Mouse (Mus musculus) midbrain, embryonic 13.5 days (tissue): ENCODE data around the gene Anapc13. TPM values are rescaled to one million over a fixed set of nuclear protein-coding genes. Genes with fewer than 3 reads are reported as not detected.

Source experiments
- ATAC-seq: fragments of 200-750 bp; cut with Nextera tagmentation; 2 replicates; pipeline ENCODE4 v1.8.0; 2017; ENCODE audit warnings: mild to moderate bottlenecking, moderate TSS enrichment, moderate library complexity
- H3K27ac ChIP-seq: fragments of 300-500 bp; sonication (generic); 2 replicates; pipeline ENCODE4 v1.5.1; 2015; ENCODE audit warnings: inconsistent platforms, mild to moderate bottlenecking, moderate library complexity
- H3K27me3 ChIP-seq: fragments of 300-500 bp; sonication (generic); 2 replicates; pipeline ENCODE4 v1.6.1; 2015; ENCODE audit warnings: mild to moderate bottlenecking, inconsistent platforms
- H3K36me3 ChIP-seq: fragments of 300-500 bp; sonication (generic); 2 replicates; pipeline ENCODE4 v1.6.1; 2015; ENCODE audit warnings: mild to moderate bottlenecking, inconsistent platforms
- H3K4me1 ChIP-seq: fragments of 300-500 bp; sonication (generic); replicated peaks from 2 replicates; pipeline ENCODE4 v1.6.1; 2015; ENCODE audit warnings: inconsistent platforms
- H3K4me2 ChIP-seq: fragments of 300-500 bp; sonication (generic); replicated peaks from 2 replicates; pipeline ENCODE4 v1.6.1; 2015; ENCODE audit warnings: moderate library complexity, mild to moderate bottlenecking, inconsistent platforms
- H3K4me3 ChIP-seq: fragments of 300-500 bp; sonication (generic); replicated peaks from 2 replicates; pipeline ENCODE4 v1.5.1; 2015; ENCODE audit warnings: mild to moderate bottlenecking, inconsistent platforms
- H3K9ac ChIP-seq: fragments of 300-500 bp; sonication (generic); replicated peaks from 2 replicates; pipeline ENCODE4 v1.6.1; 2015; ENCODE audit warnings: mild to moderate bottlenecking, inconsistent platforms
- H3K9me3 ChIP-seq: fragments of 300-500 bp; sonication (generic); 2 replicates; pipeline ENCODE4 v1.6.1; 2016; ENCODE audit warnings: mild to moderate bottlenecking, inconsistent platforms
- WGBS: fragments of 180-500 bp; shearing (Covaris S2); methylation state at CpG from one replicate; pipeline ENCODE4 v1.1.7; 2015; 5-methylcytosine and 5-hydroxymethylcytosine counted together
- polyA plus RNA-seq: library from polyadenylated mRNA; unstranded; fragments of >200 nt; fragmentation: Nextera tagmentation; extraction: Ambion mirVana; gene quantifications from 2 replicates; pipeline ENCODE4 v1.2.1, GENCODE M21; 2015

Anapc13 gene
- polyA plus RNA-seq, 1 experiment from 2014 or later: 203 TPM

DNA sequence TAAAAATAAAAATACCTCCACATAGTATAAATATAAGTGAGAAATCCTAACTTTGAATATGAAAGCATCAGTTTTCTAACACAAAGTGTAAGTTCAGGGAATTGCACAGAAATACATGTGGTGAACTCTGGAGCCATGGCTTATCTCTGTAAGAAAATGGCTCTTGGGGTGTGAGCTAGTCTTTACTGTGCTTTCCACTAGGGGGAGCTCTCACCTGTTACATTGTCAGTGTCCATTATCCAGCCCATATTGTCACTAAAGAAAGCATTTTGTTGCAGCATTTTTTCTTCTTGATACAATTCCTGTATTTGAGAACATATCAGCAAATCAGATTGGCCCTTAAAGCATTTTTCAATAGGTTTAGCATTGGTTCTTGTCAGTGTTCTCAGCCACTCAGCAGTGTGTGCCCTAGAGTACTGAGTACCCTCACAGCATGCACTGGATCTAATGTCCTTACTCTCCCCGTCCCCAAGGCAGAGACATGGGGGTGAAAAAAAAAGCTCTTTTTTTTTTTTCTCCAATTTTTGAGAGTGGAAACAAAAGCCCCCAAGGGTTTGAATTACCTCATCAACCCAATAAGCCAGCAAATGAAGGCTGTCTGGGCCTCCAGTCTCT lies 6.9 kb downstream of the Anapc13 start:
- no peak overlapping the region for H3K4me3 ChIP-seq
- peaks cover 6% of the 10 kb centered on the region; the same call in 1 of the 2 replicates for H3K4me1 ChIP-seq
- H3K9me3 ChIP-seq: no peaks in the 10 kb centered on the region
- peaks cover 32% of the 10 kb centered on the region for H3K36me3 ChIP-seq
- H3K4me2 ChIP-seq: no peak overlapping the region
- ATAC-seq: peak; percentile 68
- H3K27ac ChIP-seq: no peak overlapping the region
- no peaks in the 10 kb centered on the region for H3K27me3 ChIP-seq
- H3K9ac ChIP-seq: peak overlapping the region; percentile 49; the same call in 1 of the 2 replicates
- whole genome bisulfite sequencing: 58% methylated on average over 1 of the region's 1 CpGs

DNA sequence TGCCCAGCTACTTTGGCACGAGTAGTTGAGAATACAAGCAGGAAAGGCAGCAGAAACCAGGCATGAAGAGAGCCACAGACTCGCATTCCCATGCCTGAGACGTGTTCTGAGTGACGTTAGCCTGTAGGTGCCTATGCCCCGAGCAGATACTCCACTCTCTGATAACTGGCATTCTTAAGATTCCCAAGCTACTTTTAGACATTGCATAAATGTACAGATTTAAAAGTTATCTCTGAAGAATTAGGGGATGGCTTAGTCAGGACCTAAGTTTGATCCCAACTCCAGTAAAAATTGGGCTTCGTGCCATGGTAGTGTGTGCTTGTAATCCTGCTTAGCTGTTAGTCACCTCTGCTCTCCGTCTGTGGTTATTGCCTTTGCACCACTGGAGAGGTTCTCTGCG lies 8.4 kb downstream of the Anapc13 start:
- ATAC-seq: no peak
- no peak overlapping the region for H3K27ac ChIP-seq
- H3K9me3 ChIP-seq: no peaks in the 10 kb centered on the region
- no peak overlapping the region for H3K9ac ChIP-seq
- no peak overlapping the region for H3K4me2 ChIP-seq
- no peak overlapping the region for H3K4me3 ChIP-seq
- H3K36me3 ChIP-seq: peaks cover 32% of the 10 kb centered on the region
- no peaks in the 10 kb centered on the region for H3K27me3 ChIP-seq
- H3K4me1 ChIP-seq: peaks cover 11% of the 10 kb centered on the region; the same call in 1 of the 2 replicates
- WGBS: 88% methylated on average over 8 of the region's 8 CpGs

- peak; percentile 74 for ATAC-seq
- H3K4me1 ChIP-seq: peaks cover 11% of the 10 kb centered on the region; the same call in 1 of the 2 replicates
- H3K9me3 ChIP-seq: no peaks in the 10 kb centered on the region
- 4% methylated on average over 4 of the region's 4 CpGs for WGBS
- H3K9ac ChIP-seq: no peak overlapping the region
- peaks cover 19% of the 10 kb centered on the region for H3K36me3 ChIP-seq
- no peak overlapping the region for H3K4me2 ChIP-seq
- H3K27me3 ChIP-seq: no peaks in the 10 kb centered on the region
- no peak overlapping the region for H3K27ac ChIP-seq
- no peak overlapping the region for H3K4me3 ChIP-seq
These were observed 10.5 kb downstream of the Anapc13 start for GRCm38 (mm10) chr9:102636553-102636952.

- Histone ChIP-seq H3K4me2 (no peak overlapping the region), H3K27me3 (no peaks in the 10 kb centered on the region), H3K36me3 (peaks cover 13% of the 10 kb centered on the region), H3K9me3 (no peaks in the 10 kb centered on the region), H3K9ac (no peak overlapping the region), H3K4me1 (peaks cover 11% of the 10 kb centered on the region; the same call in 1 of the 2 replicates), H3K27ac (no peak overlapping the region), H3K4me3 (no peak overlapping the region)
- WGBS: 79% methylated on average over 4 of the region's 4 CpGs
- ATAC-seq: no peak; the same call in 1 of the 2 replicates
These were observed 11.0 kb downstream of the Anapc13 start for GRCm38 (mm10) chr9:102637115-102637514.

- no peak overlapping the region for H3K9ac ChIP-seq
- peaks cover 10% of the 10 kb centered on the region for H3K36me3 ChIP-seq
- no peak for ATAC-seq
- 75% methylated on average over 7 of the region's 7 CpGs for WGBS
- no peak overlapping the region for H3K4me2 ChIP-seq
- no peaks in the 10 kb centered on the region for H3K27me3 ChIP-seq
- no peak overlapping the region for H3K27ac ChIP-seq
- H3K4me1 ChIP-seq: peaks cover 21% of the 10 kb centered on the region
- no peaks in the 10 kb centered on the region for H3K9me3 ChIP-seq
- H3K4me3 ChIP-seq: no peak overlapping the region
These were observed 12.9 kb downstream of the Anapc13 start for GRCm38 (mm10) chr9:102638963-102639362.

- WGBS: 88% methylated on average over 8 of the region's 8 CpGs
- ATAC-seq: no peak
- Histone ChIP-seq H3K27ac (no peak overlapping the region), H3K4me1 (peaks cover 26% of the 10 kb centered on the region), H3K4me2 (no peak overlapping the region), H3K9me3 (no peaks in the 10 kb centered on the region), H3K27me3 (no peaks in the 10 kb centered on the region), H3K4me3 (no peak overlapping the region), H3K9ac (no peak overlapping the region), H3K36me3 (0 out of 2 replicates have a peak, but pooled peaks cover 4% of the 10 kb centered on the region)
These were observed 13.4 kb downstream of the Anapc13 start for GRCm38 (mm10) chr9:102639510-102639909.

DNA sequence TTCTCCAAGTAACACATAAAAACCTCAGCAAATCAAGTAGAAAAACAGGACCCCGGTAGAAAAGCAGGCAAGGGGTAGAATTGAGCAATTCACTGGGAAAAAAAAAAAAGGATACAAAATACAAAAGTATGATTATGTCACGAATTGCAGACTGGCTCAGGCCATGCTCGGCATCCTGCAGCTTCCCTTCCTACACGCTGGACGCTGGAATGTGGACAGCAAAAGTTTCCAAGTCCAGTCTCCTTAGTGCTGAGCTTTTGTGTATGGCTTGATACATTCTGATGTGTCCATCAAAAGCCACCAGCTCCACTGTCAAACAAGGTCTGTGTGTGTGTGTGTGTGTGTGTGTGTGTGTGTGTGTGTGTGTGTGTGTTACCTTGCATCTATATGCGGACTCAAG lies 15.4 kb downstream of the Anapc13 start:
- no peak overlapping the region for H3K9ac ChIP-seq
- no peaks in the 10 kb centered on the region for H3K9me3 ChIP-seq
- H3K27ac ChIP-seq: no peak overlapping the region
- H3K4me1 ChIP-seq: peaks cover 30% of the 10 kb centered on the region
- no peak overlapping the region for H3K4me2 ChIP-seq
- no peaks in the 10 kb centered on the region for H3K36me3 ChIP-seq
- 77% methylated on average over 6 of the region's 6 CpGs for WGBS
- ATAC-seq: no peak
- no peak overlapping the region for H3K4me3 ChIP-seq
- no peaks in the 10 kb centered on the region for H3K27me3 ChIP-seq

GRCm38 (mm10) chr9:102643071-102643485 lies 17.0 kb downstream of the Anapc13 start:
- 0 out of 2 replicates have a peak, but pooled peaks cover 5% of the 10 kb centered on the region for H3K27me3 ChIP-seq
- 0 out of 2 replicates have a peak, but pooled peaks have one; percentile 13 for ATAC-seq
- H3K9ac ChIP-seq: no peak overlapping the region
- 62% methylated on average over 8 of the region's 8 CpGs for WGBS
- H3K27ac ChIP-seq: no peak overlapping the region
- H3K4me2 ChIP-seq: no peak overlapping the region; the same call in 1 of the 2 replicates
- peaks cover 30% of the 10 kb centered on the region for H3K4me1 ChIP-seq
- no peaks in the 10 kb centered on the region for H3K36me3 ChIP-seq
- H3K4me3 ChIP-seq: no peak overlapping the region
- no peaks in the 10 kb centered on the region for H3K9me3 ChIP-seq

GRCm38 (mm10) chr9:102643486-102644101 lies 17.5 kb downstream of the Anapc13 start:
- ATAC-seq: peak; percentile 90
- no peaks in the 10 kb centered on the region for H3K36me3 ChIP-seq
- no peaks in the 10 kb centered on the region for H3K9me3 ChIP-seq
- 0 out of 2 replicates have a peak, but pooled peaks cover 5% of the 10 kb centered on the region for H3K27me3 ChIP-seq
- WGBS: 8% methylated on average over 10 of the region's 10 CpGs
- H3K4me3 ChIP-seq: no peak overlapping the region
- H3K4me2 ChIP-seq: peak overlapping the region; percentile 31
- 0 out of 2 replicates have a peak overlapping the region, but pooled peaks have one; percentile 40 for H3K27ac ChIP-seq
- peaks cover 30% of the 10 kb centered on the region for H3K4me1 ChIP-seq
- no peak overlapping the region for H3K9ac ChIP-seq

DNA sequence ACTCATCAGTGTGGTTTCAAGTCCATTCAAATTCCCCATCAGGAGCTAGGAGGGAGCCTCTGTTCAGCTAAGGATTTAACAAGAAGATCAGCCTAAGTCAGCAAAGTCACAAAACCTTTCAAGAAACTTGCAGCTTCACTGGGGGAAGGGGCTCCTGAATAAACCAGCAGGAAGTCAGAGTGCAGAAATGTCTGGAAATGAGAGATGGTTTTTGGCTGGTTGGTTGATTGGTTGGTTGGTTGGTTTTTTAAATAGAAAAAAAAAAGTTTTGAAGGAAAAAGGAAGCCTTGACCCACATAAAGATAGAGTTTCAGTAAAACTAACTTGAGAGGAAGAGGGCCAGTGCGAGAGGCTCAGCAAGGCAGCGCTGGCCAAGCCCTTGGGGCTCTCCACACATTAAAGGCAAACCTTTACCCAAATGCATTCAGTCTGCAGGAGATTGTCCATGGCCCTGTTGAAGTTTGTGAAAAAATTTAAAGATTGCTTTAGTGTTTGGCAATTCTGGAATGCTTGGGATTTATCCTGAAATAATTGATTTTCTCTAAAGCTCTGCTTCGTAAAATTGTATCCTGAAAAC lies 19.1 kb downstream of the Anapc13 start:
- H3K9ac ChIP-seq: no peak overlapping the region
- no peak overlapping the region for H3K4me2 ChIP-seq
- H3K36me3 ChIP-seq: no peaks in the 10 kb centered on the region
- no peak for ATAC-seq
- no peak overlapping the region for H3K27ac ChIP-seq
- no peak overlapping the region for H3K4me3 ChIP-seq
- no peaks in the 10 kb centered on the region for H3K9me3 ChIP-seq
- H3K27me3 ChIP-seq: 0 out of 2 replicates have a peak, but pooled peaks cover 5% of the 10 kb centered on the region
- 77% methylated on average over 3 of the region's 3 CpGs for WGBS
- H3K4me1 ChIP-seq: peaks cover 38% of the 10 kb centered on the region

GRCm38 (mm10) chr9:102647010-102647409 lies 20.9 kb downstream of the Anapc13 start:
- H3K4me1 ChIP-seq: peaks cover 54% of the 10 kb centered on the region
- 89% methylated on average over 6 of the region's 6 CpGs for WGBS

GRCm38 (mm10) chr9:102649917-102650527 lies 23.9 kb downstream of the Anapc13 start:
- peak; percentile 81 for ATAC-seq
- Histone ChIP-seq H3K27me3 (peaks cover 5% of the 10 kb centered on the region; the same call in 1 of the 2 replicates), H3K4me3 (no peak overlapping the region), H3K4me2 (peak overlapping the region; percentile 28; the same call in 1 of the 2 replicates), H3K4me1 (peaks cover 29% of the 10 kb centered on the region), H3K36me3 (no peaks in the 10 kb centered on the region), H3K9me3 (no peaks in the 10 kb centered on the region), H3K27ac (peak overlapping the region; percentile 40), H3K9ac (no peak overlapping the region)
- 31% methylated on average over 17 of the region's 17 CpGs for WGBS

More at GRCm38 (mm10) chr9:102647010-102647409, 20.9 kb downstream of the Anapc13 start:
- ATAC-seq: no peak
- Histone ChIP-seq H3K27me3 (peaks cover 5% of the 10 kb centered on the region; the same call in 1 of the 2 replicates), H3K4me3 (no peak overlapping the region), H3K27ac (no peak overlapping the region), H3K36me3 (no peaks in the 10 kb centered on the region), H3K9ac (no peak overlapping the region), H3K4me2 (no peak overlapping the region), H3K9me3 (no peaks in the 10 kb centered on the region)
